Mouse (Mus musculus) urinary bladder, adult 18-20 months (tissue): ENCODE measurements around the gene AI597479.

Experiments
- DNase-seq, 2 experiments: peaks; one replicate each; pipeline ENCODE4 v3.0.0; 2022; ENCODE audit warnings: low spot score in 2 of 2, mixed read lengths in 2 of 2

The AI597479 gene

DNA sequence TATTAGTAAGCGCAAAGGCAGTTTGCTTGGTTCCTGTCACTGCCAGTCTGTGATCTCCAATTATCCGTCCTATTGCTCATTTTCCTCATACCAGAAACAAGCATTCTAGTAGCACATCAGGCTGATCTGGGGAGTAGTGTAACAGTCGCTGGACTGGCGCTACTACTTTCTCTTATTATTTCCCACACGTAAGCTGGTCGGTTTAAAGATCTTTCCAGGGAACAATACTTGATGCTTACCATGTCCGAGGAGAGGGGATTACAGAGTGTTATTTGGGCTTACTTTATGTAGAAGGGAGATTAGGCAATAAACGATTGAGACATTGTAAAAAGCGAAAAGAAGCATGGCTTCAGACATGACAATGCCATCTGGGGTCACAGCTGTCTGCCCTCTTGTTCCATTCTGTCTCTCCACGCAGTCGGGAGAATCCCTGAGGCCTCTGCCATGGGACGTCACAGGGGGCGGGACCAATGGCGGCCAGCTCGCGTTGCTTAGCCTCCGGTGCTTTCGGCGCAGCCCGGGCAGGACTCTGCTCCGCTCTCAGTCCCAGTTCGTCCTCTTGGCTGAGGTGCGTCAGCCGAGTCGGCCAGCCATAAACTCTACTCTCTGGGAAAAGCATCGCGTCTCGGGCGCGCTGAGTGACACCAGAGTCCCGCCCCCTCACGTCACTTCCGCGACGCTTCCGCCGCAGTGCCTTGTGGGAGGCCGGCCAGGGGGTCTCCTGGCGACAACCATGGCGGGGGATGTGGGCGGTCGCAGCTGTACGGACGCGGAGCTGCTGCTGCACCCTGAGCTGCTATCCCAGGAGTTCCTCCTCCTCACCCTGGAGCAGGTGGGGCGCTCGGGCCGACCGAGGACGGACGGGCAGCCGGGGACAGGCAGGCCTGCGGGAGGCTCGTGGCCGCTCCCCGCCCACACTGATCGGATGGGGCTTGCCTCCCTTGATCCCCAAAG lies at the start of gene AI597479, which contains the start of gene Tgfbrap1:
TSS of gene AI597479 (plus strand) at position 680 of the 954 bp plus-strand sequence.
TSS of gene Tgfbrap1 (minus strand) at position 607 of the 954 bp plus-strand sequence.
- DNase-seq: peak; percentile 83 to 97

GRCm38 (mm10) chr1:43051903-43052302 lies 46.6 kb upstream of the AI597479 start:
- DNase-seq: no peak

GRCm38 (mm10) chr1:43065615-43066310 lies 32.7 kb upstream of the AI597479 start:
- no peak for DNase-seq

GRCm38 (mm10) chr1:43066573-43066972 lies 31.9 kb upstream of the AI597479 start:
- no peak for DNase-seq

- DNase-seq: no peak
Observed at GRCm38 (mm10) chr1:43067551-43067950, 31.0 kb upstream of the AI597479 start.

GRCm38 (mm10) chr1:43070726-43071125 lies 27.8 kb upstream of the AI597479 start:
- no peak for DNase-seq

DNA sequence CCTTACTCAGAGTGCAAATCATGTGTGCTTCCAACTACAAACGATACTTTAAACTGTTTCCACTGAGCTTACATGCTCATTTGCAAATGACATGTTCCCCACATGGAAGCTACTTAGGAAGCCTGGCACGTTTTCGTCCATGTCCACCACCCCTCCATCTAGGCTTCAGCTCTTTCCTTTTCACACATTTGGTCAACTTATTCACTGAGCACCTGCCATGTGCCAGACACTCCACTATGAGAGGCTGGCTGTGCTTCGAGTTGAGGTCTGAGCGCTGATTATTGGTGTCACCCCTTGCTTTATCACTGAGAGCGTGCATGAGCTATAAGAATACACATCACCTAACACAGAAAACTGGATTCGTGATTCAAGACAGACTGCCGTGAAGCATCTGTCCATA lies 26.5 kb upstream of the AI597479 start:
- no peak for DNase-seq

GRCm38 (mm10) chr1:43072561-43072960 lies 25.9 kb upstream of the AI597479 start:
- no peak for DNase-seq

DNA sequence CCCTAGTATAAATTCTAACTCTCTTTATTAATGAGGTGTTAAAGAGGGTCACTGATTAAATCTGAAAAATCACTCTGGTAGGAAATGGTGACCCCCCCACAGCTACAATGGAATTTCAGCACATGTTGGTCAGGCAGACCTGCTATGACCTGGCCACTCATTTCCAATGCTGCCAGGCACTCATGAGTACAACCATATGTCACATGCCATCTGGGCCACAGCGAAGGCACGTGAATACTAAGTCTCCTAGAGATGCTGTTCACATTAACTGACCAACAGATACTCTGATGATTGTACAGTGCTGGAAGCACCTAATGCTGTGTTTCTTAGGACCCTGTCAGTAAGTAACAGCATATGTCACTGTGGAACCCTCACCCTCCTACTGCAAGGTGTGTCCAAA lies 23.7 kb upstream of the AI597479 start:
- no peak for DNase-seq

- DNase-seq: no peak
Observed at GRCm38 (mm10) chr1:43078124-43078523, 20.4 kb upstream of the AI597479 start.

DNA sequence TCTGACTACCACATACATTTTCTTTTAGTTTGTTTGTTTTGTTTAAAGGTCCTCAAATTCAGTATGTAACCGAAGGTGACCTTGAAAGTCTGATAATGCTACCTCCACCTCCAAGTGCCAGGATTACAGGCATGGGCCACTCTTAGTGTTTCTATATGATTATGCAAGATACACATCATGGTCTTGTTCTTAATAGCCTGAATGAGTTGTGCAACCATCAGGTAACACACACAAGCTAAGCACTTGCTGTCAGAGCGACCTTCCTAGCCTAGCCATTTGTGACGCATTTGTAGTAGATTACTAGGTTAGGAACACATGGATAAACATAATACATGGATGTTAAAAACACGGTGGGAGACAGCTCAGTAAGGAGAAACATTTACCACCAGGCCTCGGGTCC lies 15.6 kb upstream of the AI597479 start:
- DNase-seq: no peak

DNA sequence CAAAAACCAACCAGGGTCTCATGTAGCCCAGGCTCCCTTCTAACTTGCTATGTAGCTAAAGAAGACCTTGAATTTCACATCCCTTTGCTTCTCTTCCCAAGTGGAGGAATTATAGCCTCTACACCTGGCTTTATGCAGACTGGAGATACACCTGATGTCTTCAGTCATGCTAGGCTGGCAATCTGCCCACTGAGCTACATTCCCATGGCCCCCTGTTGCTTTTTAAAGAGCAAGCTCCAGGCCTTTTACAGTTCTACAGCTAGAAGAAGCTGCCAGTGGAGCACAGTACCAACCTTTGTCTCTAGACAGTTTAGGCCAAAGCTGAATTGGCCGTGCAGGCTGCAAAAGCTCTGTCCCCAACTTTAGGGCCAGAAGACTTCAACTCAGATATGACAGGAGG lies 8.1 kb upstream of the AI597479 start:
- no peak for DNase-seq

DNA sequence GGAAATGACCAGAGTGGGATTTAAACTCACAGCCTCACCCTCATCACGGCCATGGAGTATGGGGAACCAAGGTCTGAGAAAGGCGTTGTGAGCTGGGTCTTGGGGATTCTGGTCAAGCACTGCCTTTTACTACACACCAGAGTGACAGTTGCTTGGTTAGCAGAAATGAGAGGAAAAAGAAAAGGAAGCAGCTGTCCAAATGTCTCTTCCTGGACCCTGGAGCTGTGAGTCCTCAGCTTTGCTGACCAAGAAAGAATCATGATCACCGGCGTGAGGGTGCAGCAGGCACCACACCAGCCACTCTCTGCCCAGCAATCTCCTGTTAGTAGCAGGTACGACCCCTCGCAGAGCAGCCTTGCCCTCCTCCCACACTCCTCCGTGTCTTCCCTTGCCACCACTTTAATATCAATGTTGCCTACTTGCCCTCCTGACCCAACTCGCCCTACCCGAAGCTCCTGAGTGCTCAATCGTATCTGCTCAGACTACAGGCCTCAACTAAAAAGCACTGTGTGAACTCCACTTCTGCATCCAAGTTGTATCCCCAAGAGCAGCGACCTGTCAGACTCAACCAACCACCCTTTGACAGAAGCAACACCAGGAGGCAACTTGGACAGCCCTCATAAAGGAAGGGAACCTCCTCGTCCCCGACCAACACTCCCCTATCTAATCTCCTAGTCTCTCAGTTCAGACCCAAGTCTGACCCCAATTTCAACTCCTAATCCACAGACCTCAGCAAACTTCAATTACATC lies 7.0 kb upstream of the AI597479 start:
- DNase-seq: peak in 1 of 2 experiments; percentile 8

- peak; percentile 53 to 79 for DNase-seq
Observed at GRCm38 (mm10) chr1:43092056-43093015, 6.2 kb upstream of the AI597479 start.

GRCm38 (mm10) chr1:43094206-43094605 lies 4.3 kb upstream of the AI597479 start:
- DNase-seq: no peak

- no peak for DNase-seq
Observed at GRCm38 (mm10) chr1:43108729-43109128, 10.2 kb downstream of the AI597479 start.

GRCm38 (mm10) chr1:43110556-43110955 lies 12.0 kb downstream of the AI597479 start:
- DNase-seq: peak in 1 of 2 experiments; percentile 25

DNA sequence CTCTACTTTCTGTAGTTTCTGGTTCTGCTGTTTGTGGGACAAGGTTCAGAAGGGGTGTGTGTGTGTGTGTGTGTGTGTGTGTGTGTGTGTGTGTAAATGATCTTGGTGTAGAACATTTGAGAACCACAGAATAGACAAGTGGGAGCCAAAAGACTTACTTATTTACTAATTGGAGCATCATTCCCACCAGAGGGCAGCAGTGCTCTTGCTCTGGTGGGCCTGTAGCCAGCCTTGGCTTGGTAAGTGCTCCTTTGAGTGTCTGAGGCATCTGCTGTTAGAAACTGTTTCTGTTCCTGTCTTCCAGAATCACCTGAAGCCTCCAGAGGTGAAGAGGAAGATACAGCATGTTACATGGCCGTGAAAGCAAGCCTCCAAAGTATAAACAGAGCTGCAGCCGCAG lies 14.4 kb downstream of the AI597479 start:
- peak in 1 of 2 experiments; percentile 11 for DNase-seq

GRCm38 (mm10) chr1:43117435-43117834 lies 18.9 kb downstream of the AI597479 start:
- no peak for DNase-seq

- no peak for DNase-seq
Observed at GRCm38 (mm10) chr1:43120950-43121349, 22.4 kb downstream of the AI597479 start.

- no peak for DNase-seq
Observed at GRCm38 (mm10) chr1:43122616-43123015, 24.1 kb downstream of the AI597479 start.
